Mouse (Mus musculus) olfactory bulb, adult 2 months (tissue): ENCODE data around the gene Depdc5.

Source experiments
- CTCF ChIP-seq: fragments of 200-500 bp; IDR thresholded peaks from 2 replicates; pipeline ENCODE4 v1.5.1; 2012; ENCODE audit warnings: low read depth, mild to moderate bottlenecking, low read length, moderate library complexity; ENCODE audit not compliant: insufficient read depth
- POLR2A ChIP-seq: fragments of 200-500 bp; IDR thresholded peaks from 2 replicates; pipeline ENCODE4 v1.6.1; 2012; ENCODE audit warnings: mild to moderate bottlenecking, low read depth, low read length, moderate library complexity; ENCODE audit not compliant: insufficient read depth

GRCm38 (mm10) chr5:32849178-32849577 lies 14.3 kb upstream of the Depdc5 start:
- TF ChIP-seq POLR2A (no peak), CTCF (no peak)
